ENCODE assay signal across 16 mouse cellular contexts in genomic region chr6:121106711-121107405, GRCm38 (mm10). TPM values are rescaled to one million over a fixed set of nuclear protein-coding genes. Genes with fewer than 3 reads are reported as not detected.
DNase-seq lines count a peak whose midpoint lies in the region; ATAC-seq and TF ChIP-seq lines count a peak whose summit lies in the region.
"Had no signal": no experiment of that assay in that cellular context is flagged by ENCODE, and none has a peak within 500 bp of the region (broad histone marks: within the 10 kb centered on the region; RNA-seq: fewer than 3 reads in every experiment).

No protein-coding gene starts in this region.

- 71% methylated on average over 16 of the region's 16 CpGs for WGBS in intestine, postnatal 0 days
- WGBS in intestine, embryonic 15.5 days, result 83% methylated on average over 16 of the region's 16 CpGs
- 46% methylated on average over 16 of the region's 16 CpGs for WGBS in small intestine, adult 2 months

- peak; percentile 34 for DNase-seq in thymus, postnatal 25 days
- no peak for DNase-seq in thymus, adult 18-20 months
- peak; percentile 44 to 65 for DNase-seq in gastrocnemius, adult 8-10 months (ENCODE audit: low spot score in 2 of 2)
- DNase-seq in adrenal gland, adult 2 months, result no peak
- no peak for DNase-seq in heart, adult 8-10 months (ENCODE audit: low spot score)
- DNase-seq: lung, adult 18-20 months; midbrain, embryonic 14.5 days; retina, postnatal 1 day had no signal

- peaks cover 9% of the 10 kb centered on the region; the same call in 1 of the 2 replicates for H3K36me3 ChIP-seq in intestine, postnatal 0 days (ENCODE audit: control insufficient read depth, insufficient read depth)
- H3K36me3 ChIP-seq in intestine, embryonic 15.5 days, result no peaks in the 10 kb centered on the region
- no peaks in the 10 kb centered on the region for H3K36me3 ChIP-seq in small intestine, adult 2 months (ENCODE audit: control insufficient read depth, insufficient read depth, low read length)

- TF ChIP-seq POLR2A in small intestine, adult 2 months (IDR thresholded peaks at IDR 0.05; ENCODE audit: low read depth, low read length), result no peak

- H3K4me3 ChIP-seq in intestine, postnatal 0 days (ENCODE audit: low read depth, low read length), result no peak overlapping the region
- H3K4me3 ChIP-seq in intestine, embryonic 15.5 days (replicated peaks), result no peak overlapping the region
- H3K4me3 ChIP-seq in small intestine, adult 2 months (ENCODE audit: low read depth, low read length), result no peak overlapping the region
- H3K4me3 ChIP-seq: embryonic facial prominence, embryonic 13.5 days; forebrain, embryonic 13.5 days; heart, embryonic 12.5 days had no signal

- TF ChIP-seq CTCF in intestine, postnatal 0 days (IDR thresholded peaks at IDR 0.05; ENCODE audit: low read depth), result no peak
- no peak for TF ChIP-seq CTCF in small intestine, adult 2 months (IDR thresholded peaks at IDR 0.05; ENCODE audit: extremely low read depth, insufficient read length, insufficient replicate concordance, low read depth, low read length)

- no peak overlapping the region for H3K4me2 ChIP-seq in intestine, postnatal 0 days (replicated peaks; ENCODE audit: low read depth)
- no peak overlapping the region for H3K4me2 ChIP-seq in intestine, embryonic 15.5 days (replicated peaks)
- H3K4me2 ChIP-seq: embryonic facial prominence, embryonic 13.5 days; forebrain, embryonic 13.5 days; heart, embryonic 12.5 days had no signal

- no peaks in the 10 kb centered on the region for H3K9me3 ChIP-seq in intestine, postnatal 0 days (ENCODE audit: control insufficient read depth)
- no peaks in the 10 kb centered on the region for H3K9me3 ChIP-seq in intestine, embryonic 15.5 days
- H3K9me3 ChIP-seq: embryonic facial prominence, embryonic 13.5 days; forebrain, embryonic 13.5 days; heart, embryonic 12.5 days had no signal

- no peak overlapping the region for H3K9ac ChIP-seq in intestine, postnatal 0 days (ENCODE audit: low read depth, low read length)
- H3K9ac ChIP-seq in intestine, embryonic 15.5 days, result no peak overlapping the region
- H3K9ac ChIP-seq: embryonic facial prominence, embryonic 13.5 days; forebrain, embryonic 13.5 days; heart, embryonic 12.5 days had no signal

- peak overlapping the region; percentile 54; the same call in 1 of the 2 replicates for H3K27ac ChIP-seq in intestine, postnatal 0 days (ENCODE audit: low read depth, low read length)
- no peak overlapping the region for H3K27ac ChIP-seq in intestine, embryonic 15.5 days
- peak overlapping the region; percentile 2; the same call in 1 of the 2 replicates for H3K27ac ChIP-seq in small intestine, adult 2 months (ENCODE audit: insufficient read depth, low read depth, low read length)
- H3K27ac ChIP-seq: embryonic facial prominence, embryonic 13.5 days; forebrain, embryonic 13.5 days; macrophage had no signal

- H3K27me3 ChIP-seq in intestine, postnatal 0 days (replicated peaks; ENCODE audit: control insufficient read depth, insufficient read depth, low read length), result no peaks in the 10 kb centered on the region
- H3K27me3 ChIP-seq in intestine, embryonic 15.5 days (replicated peaks), result no peaks in the 10 kb centered on the region
- no peaks in the 10 kb centered on the region for H3K27me3 ChIP-seq in small intestine, adult 2 months (ENCODE audit: control insufficient read depth, insufficient read depth, low read length)
- H3K27me3 ChIP-seq: embryonic facial prominence, embryonic 13.5 days; forebrain, embryonic 13.5 days; heart, embryonic 12.5 days had no signal

- H3K4me1 ChIP-seq in intestine, postnatal 0 days (replicated peaks; ENCODE audit: control insufficient read depth, insufficient read depth, low read length), result peaks cover 8% of the 10 kb centered on the region
- H3K4me1 ChIP-seq in intestine, embryonic 15.5 days (replicated peaks), result peaks cover 10% of the 10 kb centered on the region; the same call in 1 of the 2 replicates
- H3K4me1 ChIP-seq in small intestine, adult 2 months (ENCODE audit: control insufficient read depth, insufficient read depth, insufficient read length, low read length), result peaks cover 23% of the 10 kb centered on the region

- ATAC-seq in intestine, postnatal 0 days, result no peak
- no peak for ATAC-seq in intestine, embryonic 15.5 days
- ATAC-seq: forebrain, embryonic 13.5 days; inflammation-experienced regulatory T-cells, adult 6 months had no signal

RNA-seq across cellular contexts. Expression of gene Mical3, which starts 23.9 kb away (rescaled TPM):
- 3.6 and 4.5 TPM in 2 replicates for polyA plus RNA-seq in intestine, postnatal 0 days (2015; fragmentation: Nextera tagmentation; extraction: Ambion mirVana)
- polyA plus RNA-seq in intestine, embryonic 15.5 days (2015; fragmentation: Nextera tagmentation; extraction: Ambion mirVana), result 6.7 and 7.7 TPM in 2 replicates
- total RNA-seq in gastrocnemius, adult 8-10 months (2022), result 10 to 100 TPM; 55.7 to 68.0 (median 57.4) TPM
- polyA plus RNA-seq in small intestine, adult 2 months (2012; rRNA removed), result 6.1 and 8.9 TPM in 2 replicates
- total RNA-seq in adrenal gland, adult 2 months (2021), result 10 to 100 TPM; 34.0 to 44.3 TPM
- 17.5 and 19.9 TPM in 2 replicates for polyA plus RNA-seq in adrenal gland, adult 2 months (2012; rRNA removed)
- total RNA-seq in heart, adult 8-10 months (2022), result 100 to 1,000 TPM; 112 to 130 (median 120) TPM

Comparison
In these comparisons a context has a peak if more than half of its experiments do, and no peak if none do; other contexts are left out.
1. DNase-seq: peak in thymus, postnatal 25 days (single experiment) and gastrocnemius, adult 8-10 months (2 of 2); none in thymus, adult 18-20 months (0 of 2), adrenal gland, adult 2 months (single experiment) and heart, adult 8-10 months (single experiment).